ENCODE assay signal across 8 mouse cellular contexts in the genomic region with DNA sequence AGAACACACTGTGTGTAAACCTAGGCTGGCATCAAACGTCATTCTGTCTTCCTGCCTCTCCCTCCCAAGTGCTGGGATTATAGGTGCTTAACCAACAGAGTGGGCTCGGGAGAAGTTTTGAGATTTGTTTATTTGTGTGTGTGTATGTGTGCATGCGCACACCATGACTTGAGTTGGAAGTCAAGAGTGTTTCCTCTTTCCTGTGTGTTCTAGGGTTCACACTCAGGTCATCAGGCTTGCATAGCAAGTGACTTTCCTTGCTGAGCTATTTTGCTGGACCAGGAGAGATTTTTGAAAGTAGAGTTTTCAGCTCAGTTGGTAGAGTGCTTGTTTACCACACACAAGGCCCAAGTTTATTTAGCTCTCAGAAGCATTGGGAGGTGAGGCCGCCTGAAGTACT. TPM values are rescaled to one million over a fixed set of nuclear protein-coding genes. Genes with fewer than 3 reads are reported as not detected.
DNase-seq lines count a peak whose midpoint lies in the region; ATAC-seq lines count a peak whose summit lies in the region.

No protein-coding gene starts in this region.

- H3K9me3 ChIP-seq in forebrain, embryonic 16.5 days (ENCODE audit: control insufficient read depth, low read length), result no peaks in the 10 kb centered on the region
- H3K9me3 ChIP-seq in limb, embryonic 12.5 days, result no peaks in the 10 kb centered on the region

- WGBS in forebrain, embryonic 16.5 days, result 74% methylated on average over 4 of the region's 4 CpGs
- whole genome bisulfite sequencing in limb, embryonic 12.5 days, result 69% methylated on average over 4 of the region's 4 CpGs

- DNase-seq in heart, adult 18-20 months, result peak; percentile 16 to 23
- no peak for DNase-seq in heart, adult 8-10 months (ENCODE audit: low spot score)
- DNase-seq in spleen, postnatal 14 days (ENCODE audit: low spot score in 2 of 2), result no peak
- DNase-seq in cerebellum, postnatal 4 days (ENCODE audit: low spot score in 2 of 2), result no peak
- DNase-seq in embryo, embryonic 10 days (ENCODE audit: low spot score), result no peak

- no peak overlapping the region for H3K4me3 ChIP-seq in forebrain, embryonic 16.5 days (replicated peaks; ENCODE audit: low read length)
- 0 out of 2 replicates have a peak overlapping the region, but pooled peaks have one; percentile 6 for H3K4me3 ChIP-seq in limb, embryonic 12.5 days (replicated peaks)

- no peak overlapping the region for H3K9ac ChIP-seq in forebrain, embryonic 16.5 days (replicated peaks; ENCODE audit: low read depth, low read length)
- no peak overlapping the region for H3K9ac ChIP-seq in limb, embryonic 12.5 days (replicated peaks)

- H3K27ac ChIP-seq in forebrain, embryonic 16.5 days (ENCODE audit: low read length), result no peak overlapping the region
- no peak overlapping the region for H3K27ac ChIP-seq in limb, embryonic 12.5 days

- peak overlapping the region; percentile 0; the same call in 1 of the 2 replicates for H3K4me2 ChIP-seq in forebrain, embryonic 16.5 days (ENCODE audit: low read length)
- H3K4me2 ChIP-seq in limb, embryonic 12.5 days, result peak overlapping the region; percentile 81

- no peaks in the 10 kb centered on the region for H3K27me3 ChIP-seq in forebrain, embryonic 16.5 days (replicated peaks; ENCODE audit: control insufficient read depth, insufficient read depth, low read length)
- H3K27me3 ChIP-seq in limb, embryonic 12.5 days, result no peaks in the 10 kb centered on the region

- peaks cover 12% of the 10 kb centered on the region for H3K36me3 ChIP-seq in forebrain, embryonic 16.5 days (ENCODE audit: control insufficient read depth, insufficient read depth)
- H3K36me3 ChIP-seq in limb, embryonic 12.5 days, result peaks cover 26% of the 10 kb centered on the region

- H3K4me1 ChIP-seq in forebrain, embryonic 16.5 days (replicated peaks; ENCODE audit: control insufficient read depth, insufficient read depth, low read length), result peaks cover 25% of the 10 kb centered on the region
- H3K4me1 ChIP-seq in limb, embryonic 12.5 days (replicated peaks), result peaks cover 23% of the 10 kb centered on the region

- no peak for ATAC-seq in forebrain, embryonic 16.5 days
- no peak for ATAC-seq in limb, embryonic 12.5 days (ENCODE audit: insufficient number of reproducible peaks, insufficient read depth, low FRiP score, low TSS enrichment, low read depth)
- ATAC-seq in monocyte, adult 5-6 weeks (replicated peaks; ENCODE audit: insufficient number of reproducible peaks, low FRiP score, low TSS enrichment, poor library complexity, severe bottlenecking), result peak; percentile 62; the same call in 1 of the 2 replicates

RNA-seq across cellular contexts. Expression of gene Itch, which starts 1.8 kb away (rescaled TPM):
- total RNA-seq in heart, adult 18-20 months (2021), result 10 to 100 TPM; 22.9 to 27.0 TPM
- total RNA-seq in heart, adult 8-10 months (2022), result 10 to 100 TPM; 25.2 to 27.8 (median 26.0) TPM
- polyA plus RNA-seq in forebrain, embryonic 16.5 days (2015; fragmentation: Nextera tagmentation; extraction: Ambion mirVana), result 48.5 and 53.1 TPM in 2 replicates
- polyA plus RNA-seq in limb, embryonic 12.5 days (2016; fragmentation: Nextera tagmentation; extraction: Ambion mirVana), result 70.4 and 73.9 TPM in 2 replicates
- 177 to 184 TPM (median 180 TPM) in 3 replicates for total RNA-seq in monocyte, adult 5-6 weeks (2017)

Comparison
In these comparisons a context has a peak if more than half of its experiments do, and no peak if none do; other contexts are left out.
1. DNase-seq: peak in heart, adult 18-20 months (2 of 2); none in heart, adult 8-10 months (single experiment), spleen, postnatal 14 days (0 of 2), cerebellum, postnatal 4 days (0 of 2) and embryo, embryonic 10 days (single experiment).